Mouse (Mus musculus): Measurements from ENCODE around the gene Akap1.

The Akap1 gene

GRCm38 (mm10) chr11:88842315-88842975 is 21.9 kb downstream of the Akap1 start:
- DNase-seq (ENCODE audit: low spot score): no peak

- no peak for DNase-seq (ENCODE audit: low spot score)
Measured at GRCm38 (mm10) chr11:88841406-88841805, 23.0 kb downstream of the Akap1 start.

- no peak for DNase-seq (ENCODE audit: low spot score)
Measured at GRCm38 (mm10) chr11:88840724-88841350, 23.5 kb downstream of the Akap1 start.

GRCm38 (mm10) chr11:88840292-88840691 is 24.1 kb downstream of the Akap1 start:
- DNase-seq (ENCODE audit: low spot score): no peak

- no peak for DNase-seq (ENCODE audit: low spot score)
Measured at GRCm38 (mm10) chr11:88839379-88839778, 25.0 kb downstream of the Akap1 start.

- no peak for DNase-seq (ENCODE audit: low spot score)
Measured at GRCm38 (mm10) chr11:88838630-88839029, 25.8 kb downstream of the Akap1 start.

GRCm38 (mm10) chr11:88834606-88835005 is 29.8 kb downstream of the Akap1 start:
- DNase-seq (ENCODE audit: low spot score): no peak

GRCm38 (mm10) chr11:88834134-88834533 is 30.3 kb downstream of the Akap1 start:
- DNase-seq (ENCODE audit: low spot score): no peak

GRCm38 (mm10) chr11:88833099-88833498 is 31.3 kb downstream of the Akap1 start:
- DNase-seq (ENCODE audit: low spot score): no peak

GRCm38 (mm10) chr11:88830257-88830804 is 34.1 kb downstream of the Akap1 start:
- DNase-seq (ENCODE audit: low spot score): no peak

GRCm38 (mm10) chr11:88828528-88828927 is 35.9 kb downstream of the Akap1 start:
- DNase-seq (ENCODE audit: low spot score): no peak

- DNase-seq (ENCODE audit: low spot score): no peak
Measured at GRCm38 (mm10) chr11:88825909-88826308, 38.5 kb downstream of the Akap1 start.

GRCm38 (mm10) chr11:88822991-88823390 is 41.4 kb downstream of the Akap1 start:
- DNase-seq (ENCODE audit: low spot score): no peak

GRCm38 (mm10) chr11:88822526-88822925 is 41.9 kb downstream of the Akap1 start:
- DNase-seq (ENCODE audit: low spot score): no peak

- DNase-seq (ENCODE audit: low spot score): no peak
Measured at GRCm38 (mm10) chr11:88820742-88821576, 43.4 kb downstream of the Akap1 start.

- DNase-seq (ENCODE audit: low spot score): no peak
Measured at GRCm38 (mm10) chr11:88820253-88820652, 44.1 kb downstream of the Akap1 start.

- no peak for DNase-seq (ENCODE audit: low spot score)
Measured at GRCm38 (mm10) chr11:88817061-88817460, 47.3 kb downstream of the Akap1 start.

GRCm38 (mm10) chr11:88803231-88804010 is 61.0 kb downstream of the Akap1 start:
- no peak for DNase-seq (ENCODE audit: low spot score)

GRCm38 (mm10) chr11:88796207-88796606 is 68.2 kb downstream of the Akap1 start:
- DNase-seq (ENCODE audit: low spot score): no peak

GRCm38 (mm10) chr11:88789893-88790292 is 74.5 kb downstream of the Akap1 start:
- DNase-seq (ENCODE audit: low spot score): no peak

GRCm38 (mm10) chr11:88786816-88787215 is 77.6 kb downstream of the Akap1 start:
- DNase-seq (ENCODE audit: low spot score): no peak

- no peak for DNase-seq (ENCODE audit: low spot score)
Measured at GRCm38 (mm10) chr11:88783525-88783924, 80.9 kb downstream of the Akap1 start.

Measured in urinary bladder, postnatal 10 days (tissue).